ENCODE assay signal across 25 mouse cellular contexts in genomic region chr9:35535876-35536275, GRCm38 (mm10). TPM values are rescaled to one million over a fixed set of nuclear protein-coding genes. Genes with fewer than 3 reads are reported as not detected.
"Had no signal": no experiment of that assay in that cellular context is flagged by ENCODE, and none has a peak within 500 bp of the region (broad histone marks: within the 10 kb centered on the region; RNA-seq: fewer than 3 reads in every experiment).

No protein-coding gene starts in this region.

- H3K27ac ChIP-seq: liver, embryonic 15.5 days; lung, embryonic 15.5 days; macrophage; midbrain, embryonic 13.5 days; midbrain, embryonic 15.5 days; neural tube, embryonic 12.5 days; stomach, embryonic 15.5 days; stomach, postnatal 0 days had no signal

- H3K9me3 ChIP-seq: liver, embryonic 15.5 days; lung, embryonic 15.5 days; midbrain, embryonic 13.5 days; midbrain, embryonic 15.5 days; neural tube, embryonic 12.5 days; stomach, embryonic 15.5 days had no signal

- H3K36me3 ChIP-seq: liver, embryonic 15.5 days; lung, embryonic 15.5 days; neural tube, embryonic 12.5 days; stomach, embryonic 15.5 days had no signal

- H3K9ac ChIP-seq: liver, embryonic 15.5 days; liver, postnatal 0 days; lung, embryonic 15.5 days; midbrain, embryonic 13.5 days; midbrain, embryonic 15.5 days; neural tube, embryonic 12.5 days; stomach, embryonic 15.5 days had no signal

- H3K4me1 ChIP-seq: lung, embryonic 15.5 days; midbrain, embryonic 13.5 days; midbrain, embryonic 15.5 days had no signal

- H3K27me3 ChIP-seq: liver, embryonic 15.5 days; lung, embryonic 15.5 days; midbrain, embryonic 13.5 days; midbrain, embryonic 15.5 days; neural tube, embryonic 12.5 days; stomach, embryonic 15.5 days had no signal

- H3K4me3 ChIP-seq: liver, embryonic 15.5 days; lung, embryonic 15.5 days; midbrain, embryonic 13.5 days; midbrain, embryonic 15.5 days; neural tube, embryonic 12.5 days; stomach, embryonic 15.5 days had no signal

- DNase-seq: liver, postnatal 0 days; lung, adult 2 months; lung, postnatal 14 days; lung, postnatal 36 days; right cerebral cortex, postnatal 14 days; thymus, adult 2 months; thymus, postnatal 25 days; thymus, postnatal 4 days had no signal

- H3K4me2 ChIP-seq: liver, embryonic 15.5 days; lung, embryonic 15.5 days; midbrain, embryonic 13.5 days; midbrain, embryonic 15.5 days; neural tube, embryonic 12.5 days; stomach, embryonic 15.5 days had no signal

RNA-seq across cellular contexts. Expression of gene Gm1113, which starts 17.8 kb away (rescaled TPM):
- total RNA-seq: megakaryocyte, adult 5-6 weeks; midbrain, postnatal 0 days; monocyte, adult 5-6 weeks; neutrophil, adult 5-6 weeks had no signal
- polyA plus RNA-seq: liver, embryonic 15.5 days; liver, postnatal 0 days; lung, adult 2 months; lung, embryonic 15.5 days; lung, postnatal 0 days; macrophage; midbrain, embryonic 13.5 days; midbrain, embryonic 15.5 days; midbrain, postnatal 0 days; neural tube, embryonic 12.5 days; neural tube, embryonic 14.5 days; spleen, adult 2 months; stomach, embryonic 15.5 days; stomach, postnatal 0 days; testis, adult 2 months; thymus, adult 2 months; urinary bladder, adult 2 months had no signal

RNA-seq across cellular contexts. Expression of gene Ddx25, which starts 22.5 kb away (rescaled TPM):
- polyA plus RNA-seq: macrophage; urinary bladder, adult 2 months had no signal

RNA-seq across cellular contexts. Expression of gene Pate2, which starts 34.2 kb away (rescaled TPM):
- total RNA-seq: monocyte, adult 5-6 weeks; neutrophil, adult 5-6 weeks had no signal
- polyA plus RNA-seq: lung, adult 2 months; macrophage had no signal
